Mouse (Mus musculus): ENCODE data around the gene H1foo.

The H1foo gene

GRCm38 (mm10) chr6:115985622-115986021 lies 40.9 kb downstream of the H1foo start:
- no peak for DNase-seq (ENCODE audit: low read depth, low spot score)

- DNase-seq (ENCODE audit: low read depth, low spot score), result no peak
These were observed 41.8 kb downstream of the H1foo start for GRCm38 (mm10) chr6:115986472-115987095.

GRCm38 (mm10) chr6:115987096-115987747 lies 42.5 kb downstream of the H1foo start:
- no peak for DNase-seq (ENCODE audit: low read depth, low spot score)

GRCm38 (mm10) chr6:115989032-115989431 lies 44.3 kb downstream of the H1foo start:
- DNase-seq (ENCODE audit: low read depth, low spot score), result peak; percentile 36

DNA sequence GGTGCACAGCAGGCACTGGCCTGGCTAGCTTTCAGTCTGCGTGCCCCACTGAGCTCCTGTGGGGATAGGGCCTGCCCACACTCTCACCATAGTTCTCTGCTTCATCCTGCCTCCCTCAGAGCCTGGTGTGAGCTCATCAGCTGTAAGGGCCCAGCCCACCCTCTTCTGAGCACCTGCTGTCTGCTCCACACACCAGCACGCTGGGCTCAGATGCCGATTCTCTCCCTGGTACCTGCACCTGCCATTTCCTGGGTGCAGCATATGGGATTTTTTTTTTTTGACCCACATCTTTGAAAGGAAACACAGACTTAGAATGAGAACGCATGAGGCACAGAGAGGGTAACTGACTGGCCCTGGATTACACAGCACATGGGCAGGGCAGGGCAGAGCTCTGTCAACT lies 44.9 kb downstream of the H1foo start:
- DNase-seq (ENCODE audit: low read depth, low spot score), result no peak

DNA sequence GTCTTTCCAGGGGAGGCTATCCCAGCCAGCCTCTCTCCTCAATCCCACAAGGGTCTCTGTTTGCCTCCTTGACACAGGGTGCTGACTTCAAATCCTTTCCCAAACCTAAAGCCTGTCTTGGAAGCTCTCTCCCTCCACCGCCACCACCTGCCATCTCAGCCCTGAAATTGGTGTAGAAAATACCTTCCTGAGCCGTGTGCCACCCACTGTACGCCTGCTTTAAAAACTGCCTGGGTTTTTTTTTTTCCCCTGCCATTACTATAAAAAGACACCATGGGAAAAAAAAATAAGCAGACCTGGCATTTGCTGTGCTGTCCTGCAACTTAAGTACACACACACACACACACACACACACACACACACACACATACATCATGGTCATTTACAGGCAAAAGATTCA lies 45.3 kb downstream of the H1foo start:
- DNase-seq (ENCODE audit: low read depth, low spot score), result no peak

GRCm38 (mm10) chr6:115990479-115990878 lies 45.7 kb downstream of the H1foo start:
- DNase-seq (ENCODE audit: low read depth, low spot score), result no peak

DNA sequence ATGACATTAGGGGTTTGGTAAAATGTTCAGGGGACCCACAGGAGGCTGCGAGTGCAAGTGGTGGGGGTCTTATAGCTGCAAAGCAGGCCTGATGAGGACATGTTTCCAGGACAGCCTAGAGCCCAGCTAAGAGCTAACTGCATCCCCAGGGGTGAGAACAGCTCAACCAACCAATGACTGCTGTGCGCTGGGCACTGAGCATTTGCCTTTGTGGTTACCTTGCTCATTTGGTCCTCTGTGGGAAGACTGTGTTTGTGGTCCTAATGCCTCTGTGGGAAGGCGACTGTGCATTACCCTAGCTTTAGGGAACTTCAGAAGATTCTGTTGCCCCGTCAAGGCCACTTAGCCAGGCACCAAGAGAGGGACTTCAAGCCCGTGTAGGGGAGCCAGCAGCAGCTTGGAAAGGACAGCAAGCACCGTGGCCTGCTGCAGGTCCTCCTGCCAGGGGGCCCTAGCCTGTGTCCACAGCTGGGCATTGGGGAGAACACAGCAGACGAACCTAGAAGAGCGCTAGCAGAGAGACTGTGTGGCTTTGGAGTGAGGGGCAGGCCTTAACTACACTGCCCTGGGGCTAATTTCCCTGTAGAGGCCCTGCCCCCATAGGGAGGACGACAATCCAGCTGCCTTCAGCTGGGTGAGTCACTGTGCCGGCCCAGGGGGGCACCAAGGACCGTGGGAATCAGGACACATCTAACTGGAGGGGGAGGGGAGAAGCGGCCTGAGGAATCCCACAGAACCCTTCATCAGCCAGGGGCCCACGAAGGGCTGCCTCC lies 46.6 kb downstream of the H1foo start:
- DNase-seq (ENCODE audit: low read depth, low spot score), result peak; percentile 84

DNA sequence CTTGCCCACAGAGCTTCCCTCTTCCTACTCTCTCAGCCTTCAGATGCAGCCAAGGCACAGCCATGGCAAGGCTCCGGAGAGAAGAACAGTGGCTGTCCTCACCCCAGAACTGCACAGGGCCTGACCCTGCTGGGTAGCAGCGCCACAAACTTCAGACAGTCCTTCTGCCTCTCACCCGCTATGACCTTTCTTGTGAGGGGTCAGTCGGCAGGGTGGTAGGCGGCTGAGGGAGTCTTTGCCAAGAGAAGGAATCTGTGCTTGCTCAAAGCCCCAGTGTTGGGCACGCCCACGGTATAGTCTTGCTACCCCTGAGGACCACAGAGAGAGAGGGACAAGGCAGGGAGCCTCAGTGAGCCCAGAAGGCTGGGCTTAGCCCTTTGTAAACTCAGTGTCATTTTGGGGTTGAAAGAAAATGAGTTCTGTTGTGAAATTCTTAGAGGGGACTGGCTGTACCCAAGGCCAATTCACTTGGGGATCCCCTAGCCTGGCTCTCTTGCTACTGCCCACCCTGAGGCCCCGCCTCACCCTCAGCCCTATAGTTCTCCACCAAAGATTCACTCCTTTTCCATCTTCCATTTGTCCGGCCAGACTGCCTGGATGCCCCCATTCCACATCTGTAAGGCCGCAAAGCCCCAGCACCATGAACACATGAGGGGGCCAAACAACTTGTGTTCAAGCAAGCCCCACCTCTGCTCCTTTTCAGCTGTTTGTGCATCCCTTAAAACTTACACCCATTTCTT lies 47.3 kb downstream of the H1foo start:
- DNase-seq (ENCODE audit: low read depth, low spot score), result peak; percentile 61

DNA sequence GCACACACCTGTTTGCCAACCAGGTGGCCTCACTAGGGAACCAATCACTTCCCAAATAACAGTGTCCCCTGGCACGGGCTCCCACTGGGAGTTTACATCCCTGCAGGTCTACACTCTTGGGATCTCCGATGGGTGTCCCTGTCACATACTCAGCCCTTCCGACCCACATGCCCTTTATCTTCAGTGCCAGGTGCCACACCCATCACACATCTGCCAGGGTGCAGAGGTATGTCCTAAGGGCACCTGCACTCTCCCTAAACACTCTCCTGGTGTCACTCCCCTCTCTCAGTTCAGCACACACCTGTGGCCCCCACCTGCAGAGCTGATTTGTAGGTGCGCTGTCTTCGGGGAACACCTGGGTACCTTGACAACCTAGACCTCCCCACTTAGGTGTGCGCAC lies 48.2 kb downstream of the H1foo start:
- DNase-seq (ENCODE audit: low read depth, low spot score), result no peak

DNA sequence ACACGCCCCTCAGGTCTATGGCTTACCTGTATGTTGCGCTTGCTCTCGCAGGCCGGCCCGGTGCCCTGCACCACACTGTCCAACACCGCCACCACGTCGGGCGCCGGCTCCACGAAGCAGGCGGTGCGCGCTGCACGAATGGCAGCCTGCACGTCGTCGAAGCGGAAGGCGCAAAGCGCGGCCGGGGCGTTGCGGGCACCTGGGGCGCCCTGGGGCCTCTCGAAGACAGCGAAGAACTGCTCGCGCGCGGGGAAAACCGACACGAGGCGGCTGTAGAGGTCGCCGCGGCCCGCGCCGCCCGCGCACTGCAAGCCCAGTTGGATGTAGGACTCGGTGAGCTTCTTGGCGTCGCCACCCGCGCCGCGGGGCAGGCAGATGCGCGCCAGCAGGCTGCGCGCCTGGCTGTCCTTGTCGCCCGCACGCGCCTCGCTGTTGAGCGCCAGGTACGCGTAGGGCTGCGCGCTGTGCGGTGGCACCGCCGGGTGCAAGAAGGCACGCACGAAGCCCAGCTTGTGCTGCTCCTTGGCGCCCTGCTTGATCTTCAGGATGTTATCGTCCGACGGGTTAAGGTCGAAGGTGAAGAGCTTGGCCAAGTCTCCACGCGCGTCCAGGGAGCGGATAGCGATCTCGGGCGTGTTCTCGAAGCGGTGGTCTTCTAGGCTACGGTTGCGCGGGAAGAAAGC lies 48.9 kb downstream of the H1foo start:
- no peak for DNase-seq (ENCODE audit: low read depth, low spot score)

DNA sequence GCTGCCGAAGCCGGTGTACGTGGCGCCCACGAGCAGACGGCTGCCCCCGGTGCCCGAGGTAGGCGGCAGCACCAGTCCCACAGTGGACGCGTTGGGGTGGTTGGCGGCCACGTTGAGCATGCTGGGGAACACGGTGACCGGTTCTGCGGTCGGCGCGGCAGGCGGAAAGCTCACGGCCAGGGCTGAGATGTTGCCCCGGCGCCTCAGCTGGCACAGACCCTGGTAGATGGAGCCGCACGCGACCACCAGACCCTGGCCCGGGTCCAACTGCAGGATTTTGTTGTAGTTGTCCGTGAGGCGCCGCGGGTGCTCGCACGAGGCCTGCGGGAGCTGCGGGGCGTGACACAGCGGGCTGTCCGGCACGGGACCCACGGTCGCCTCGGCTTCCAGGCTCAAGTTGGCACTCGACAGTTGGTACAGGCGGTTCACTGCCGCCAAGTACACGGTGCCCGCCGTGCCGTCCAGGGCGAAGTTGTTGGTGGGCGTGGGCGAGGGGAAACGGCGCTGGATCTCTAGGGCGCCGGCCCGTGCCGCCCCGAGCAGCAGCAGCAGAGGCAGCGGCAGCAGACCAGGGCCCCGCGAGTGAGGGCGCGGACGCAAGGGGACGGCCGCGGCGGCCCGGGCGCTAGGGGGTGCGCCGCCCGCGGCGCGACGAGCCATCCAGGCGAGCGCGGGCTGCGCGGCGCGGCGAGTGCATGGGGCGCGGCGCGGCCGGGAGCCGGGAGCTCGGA lies 49.6 kb downstream of the H1foo start:
- peak; percentile 43 for DNase-seq (ENCODE audit: low read depth, low spot score)

GRCm38 (mm10) chr6:115994877-115995520 lies 50.3 kb downstream of the H1foo start, which contains the start of gene Plxnd1:
TSS of gene Plxnd1 (minus strand) at chr6:115995005.
- DNase-seq (ENCODE audit: low read depth, low spot score), result peak; percentile 94

GRCm38 (mm10) chr6:115995531-115995941 lies 50.8 kb downstream of the H1foo start:
- peak; percentile 53 for DNase-seq (ENCODE audit: low read depth, low spot score)

DNA sequence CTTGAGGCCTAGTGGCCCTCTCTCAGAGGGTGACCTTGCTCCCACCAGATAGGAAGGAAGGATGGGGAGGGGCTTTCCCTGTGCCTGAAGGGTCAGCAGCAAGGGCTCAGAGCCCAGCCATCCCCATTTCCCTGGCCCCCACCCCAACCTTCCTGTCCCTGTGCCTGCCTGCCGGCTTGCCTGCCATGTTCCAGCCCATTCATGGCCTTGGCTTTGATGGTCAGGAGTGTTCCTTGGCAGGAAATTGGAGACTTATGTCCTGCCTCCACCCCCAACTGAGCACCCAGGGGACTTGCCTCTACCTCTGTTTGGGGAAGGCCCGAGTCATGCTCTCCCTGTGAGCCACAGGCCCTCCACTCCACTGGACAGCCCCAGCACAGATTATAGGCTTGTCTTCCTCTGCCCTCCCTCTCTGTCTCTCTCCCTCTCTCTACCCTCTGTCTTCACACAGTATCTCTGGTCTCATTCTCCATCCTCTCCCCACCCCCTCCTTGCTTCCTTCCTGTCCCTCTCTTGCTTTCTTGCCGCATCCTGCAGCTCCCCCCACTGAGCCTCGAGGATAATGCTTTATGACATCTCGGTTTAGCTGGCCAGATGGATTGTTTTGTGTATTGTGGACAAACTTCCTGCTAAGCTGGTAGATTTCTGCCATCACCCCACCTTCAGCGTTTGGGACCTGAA lies 51.6 kb downstream of the H1foo start:
- DNase-seq (ENCODE audit: low read depth, low spot score), result peak; percentile 88

DNA sequence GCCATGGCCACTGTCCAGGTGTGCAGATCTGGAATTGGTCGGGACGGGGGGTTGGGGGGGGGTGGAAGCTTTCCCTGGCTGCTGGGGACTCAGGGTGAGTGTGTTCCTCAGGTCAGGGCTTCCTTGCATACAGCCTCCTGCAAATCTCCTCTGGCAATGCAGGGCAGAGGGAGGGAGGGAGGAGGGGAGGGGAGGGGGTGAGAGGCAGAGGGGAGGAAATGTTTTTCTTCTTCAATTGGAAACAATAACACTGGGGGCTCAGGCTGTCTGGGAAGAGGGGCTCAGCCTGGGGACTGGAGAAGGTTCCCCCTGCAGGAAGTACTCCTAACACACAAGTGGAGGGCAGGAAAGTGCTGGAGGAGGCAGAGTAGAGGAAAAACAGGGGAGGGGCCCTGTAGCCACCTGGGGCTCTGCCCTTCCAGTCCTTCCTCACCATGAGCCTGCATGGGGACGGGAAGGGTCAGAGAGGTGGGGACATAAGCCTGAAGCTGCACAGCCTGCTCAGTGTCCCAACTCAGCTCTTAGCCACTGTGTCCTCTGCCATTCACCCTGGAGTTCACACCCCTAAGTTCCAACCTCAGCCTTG lies 53.1 kb downstream of the H1foo start:
- DNase-seq (ENCODE audit: low read depth, low spot score), result no peak

DNA sequence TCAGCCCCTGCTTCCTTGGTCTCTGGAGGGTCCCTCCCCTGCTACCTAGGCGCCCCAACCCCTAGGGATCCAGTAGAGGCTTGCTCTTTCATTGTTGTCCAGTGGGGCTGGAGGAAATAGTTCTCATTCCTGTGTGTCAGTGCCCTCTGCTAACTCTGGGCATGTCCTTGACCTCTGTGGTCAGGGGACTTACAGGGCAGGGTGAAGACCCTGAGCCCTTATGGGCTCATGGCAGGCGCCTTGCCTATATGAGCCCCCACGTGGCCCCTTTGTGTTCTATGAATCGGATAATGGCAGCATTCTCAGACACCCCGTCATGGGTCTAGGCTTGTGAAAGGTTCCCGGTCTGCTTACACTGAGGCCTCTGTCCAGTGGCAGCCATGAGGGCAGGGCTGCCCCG lies 54.0 kb downstream of the H1foo start:
- no peak for DNase-seq (ENCODE audit: low read depth, low spot score)

GRCm38 (mm10) chr6:115999227-115999626 lies 54.5 kb downstream of the H1foo start:
- peak; percentile 39 for DNase-seq (ENCODE audit: low read depth, low spot score)
